Mouse (Mus musculus) bone marrow macrophage, adult 2 months (primary cell): ENCODE results near the gene Rasl11b. TPM values are rescaled to one million over a fixed set of nuclear protein-coding genes. Genes with fewer than 3 reads are reported as not detected.
A peak's percentile ranks its signal among the peaks of the same experiment; 100 is the strongest.

Experiments
- H3K27ac ChIP-seq: 2 replicates; pipeline ENCODE4 v1.5.1; 2012; ENCODE audit warnings: low read depth, low read length; ENCODE audit not compliant: insufficient read depth
- H3K4me1 ChIP-seq: 2 replicates; pipeline ENCODE4 v1.6.1; 2012; ENCODE audit warnings: low read length; ENCODE audit not compliant: control insufficient read depth, insufficient read depth
- H3K4me3 ChIP-seq: 2 replicates; pipeline ENCODE4 v1.5.1; 2012; ENCODE audit warnings: mild to moderate bottlenecking, low read length, moderate library complexity; ENCODE audit not compliant: insufficient read depth
- CTCF ChIP-seq: IDR thresholded peaks from 2 replicates; pipeline ENCODE4 v1.5.1; 2012; ENCODE audit warnings: low read depth, mild to moderate bottlenecking, low read length, moderate library complexity
- POLR2A ChIP-seq: IDR thresholded peaks from 2 replicates; pipeline ENCODE4 v1.6.1; 2012; ENCODE audit warnings: mild to moderate bottlenecking, low read depth, low read length, borderline replicate concordance
- polyA plus RNA-seq: library from polyadenylated mRNA; stranded (reverse); fragments of >200 nt; gene quantifications from 2 replicates; pipeline ENCODE4 v1.2.4, GENCODE M21; 2012; ENCODE audit not compliant: missing spikeins, insufficient read depth, insufficient read length

Rasl11b gene
- not detected in 2 replicates for polyA plus RNA-seq

- no peak for TF ChIP-seq POLR2A
- no peak for TF ChIP-seq CTCF
- peak within 1 kb of the TSS; percentile 94 for H3K4me3 ChIP-seq
- H3K4me1 ChIP-seq, result no peaks in the 10 kb centered on the region; the same call in 1 of the 2 replicates
- H3K27ac ChIP-seq, result no peak within 1 kb of the TSS
Measured at GRCm38 (mm10) chr5:74194841-74195613, at the start of gene Rasl11b. Gene Rasl11b, plus strand, starts transcription at chr5:74195286.

GRCm38 (mm10) chr5:74147631-74148030, 47.5 kb upstream of the Rasl11b start:
- no peaks in the 10 kb centered on the region for H3K4me1 ChIP-seq
- no peak overlapping the region for H3K4me3 ChIP-seq
- H3K27ac ChIP-seq, result no peak overlapping the region
- TF ChIP-seq CTCF, result no peak
- TF ChIP-seq POLR2A, result no peak

GRCm38 (mm10) chr5:74149975-74150374, 45.1 kb upstream of the Rasl11b start:
- Histone ChIP-seq H3K4me1 (no peaks in the 10 kb centered on the region), H3K27ac (no peak overlapping the region), H3K4me3 (no peak overlapping the region)
- TF ChIP-seq POLR2A (no peak), CTCF (no peak)

- no peak for TF ChIP-seq CTCF
- TF ChIP-seq POLR2A, result no peak
- Histone ChIP-seq H3K4me3 (no peak overlapping the region), H3K4me1 (no peaks in the 10 kb centered on the region), H3K27ac (no peak overlapping the region)
Measured at GRCm38 (mm10) chr5:74151774-74152173, 43.3 kb upstream of the Rasl11b start.

GRCm38 (mm10) chr5:74155860-74156351, 39.2 kb upstream of the Rasl11b start:
- H3K4me1 ChIP-seq, result no peaks in the 10 kb centered on the region
- H3K4me3 ChIP-seq, result no peak overlapping the region
- H3K27ac ChIP-seq, result no peak overlapping the region
- TF ChIP-seq POLR2A (no peak), CTCF (no peak)

- no peak for TF ChIP-seq CTCF
- TF ChIP-seq POLR2A, result no peak
- no peak overlapping the region for H3K27ac ChIP-seq
- no peak overlapping the region for H3K4me3 ChIP-seq
- H3K4me1 ChIP-seq, result no peaks in the 10 kb centered on the region
Measured at GRCm38 (mm10) chr5:74158929-74159632, 36.0 kb upstream of the Rasl11b start.

GRCm38 (mm10) chr5:74159906-74160305, 35.2 kb upstream of the Rasl11b start:
- Histone ChIP-seq H3K27ac (no peak overlapping the region), H3K4me3 (no peak overlapping the region), H3K4me1 (no peaks in the 10 kb centered on the region)
- TF ChIP-seq POLR2A, result no peak
- TF ChIP-seq CTCF, result no peak

- TF ChIP-seq POLR2A, result no peak
- TF ChIP-seq CTCF, result no peak
- Histone ChIP-seq H3K4me1 (no peaks in the 10 kb centered on the region), H3K27ac (no peak overlapping the region), H3K4me3 (no peak overlapping the region)
Measured at GRCm38 (mm10) chr5:74160349-74160748, 34.7 kb upstream of the Rasl11b start.

- H3K4me3 ChIP-seq, result no peak overlapping the region
- no peaks in the 10 kb centered on the region for H3K4me1 ChIP-seq
- H3K27ac ChIP-seq, result no peak overlapping the region
- TF ChIP-seq POLR2A (no peak), CTCF (no peak)
Measured at GRCm38 (mm10) chr5:74161297-74161926, 33.7 kb upstream of the Rasl11b start.
